Mouse (Mus musculus): ENCODE measurements around the gene Lcn4.

The Lcn4 gene

DNA sequence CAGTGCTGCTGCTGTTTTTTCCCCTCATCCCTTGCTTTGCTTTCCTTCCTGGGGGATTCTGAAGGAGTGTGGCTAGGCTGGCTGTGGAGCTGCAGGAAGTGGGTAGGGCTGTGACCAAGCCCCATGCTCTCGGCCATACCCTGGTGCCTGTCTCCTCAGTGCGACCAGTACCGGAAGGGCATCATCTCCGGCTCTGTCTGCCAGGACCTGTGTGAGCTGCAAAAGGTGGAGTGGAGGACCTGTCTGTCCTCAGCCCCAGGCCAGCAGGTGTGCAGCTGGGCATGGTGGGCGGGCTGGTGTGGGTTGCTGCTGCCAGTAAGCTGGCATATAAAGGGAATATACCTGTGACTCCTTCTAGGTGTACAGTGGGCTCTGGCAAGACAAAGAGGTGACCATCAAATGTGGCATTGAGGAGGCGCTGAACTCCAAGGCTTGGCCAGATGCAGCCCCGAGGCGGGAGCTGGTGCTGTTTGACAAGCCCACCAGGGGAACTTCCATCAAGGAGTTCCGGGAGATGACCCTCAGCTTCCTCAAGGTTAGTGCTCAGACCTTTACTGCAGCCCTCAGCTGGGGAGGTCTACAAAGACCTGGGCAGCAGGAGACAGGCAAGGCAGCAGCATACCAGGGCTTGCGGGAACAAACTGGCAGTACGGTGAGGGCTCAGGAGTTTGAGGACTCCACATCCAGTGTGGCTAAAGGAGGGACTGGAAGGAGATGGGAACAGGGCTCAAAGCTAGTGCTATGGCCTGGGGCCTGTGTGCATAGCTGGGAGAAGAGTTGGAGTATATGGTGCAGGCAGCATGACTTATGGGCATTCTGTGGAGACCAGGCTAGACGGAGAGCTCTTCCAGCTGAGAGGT lies 36.2 kb downstream of the Lcn4 start:
- no peak for DNase-seq (ENCODE audit: low spot score)

DNA sequence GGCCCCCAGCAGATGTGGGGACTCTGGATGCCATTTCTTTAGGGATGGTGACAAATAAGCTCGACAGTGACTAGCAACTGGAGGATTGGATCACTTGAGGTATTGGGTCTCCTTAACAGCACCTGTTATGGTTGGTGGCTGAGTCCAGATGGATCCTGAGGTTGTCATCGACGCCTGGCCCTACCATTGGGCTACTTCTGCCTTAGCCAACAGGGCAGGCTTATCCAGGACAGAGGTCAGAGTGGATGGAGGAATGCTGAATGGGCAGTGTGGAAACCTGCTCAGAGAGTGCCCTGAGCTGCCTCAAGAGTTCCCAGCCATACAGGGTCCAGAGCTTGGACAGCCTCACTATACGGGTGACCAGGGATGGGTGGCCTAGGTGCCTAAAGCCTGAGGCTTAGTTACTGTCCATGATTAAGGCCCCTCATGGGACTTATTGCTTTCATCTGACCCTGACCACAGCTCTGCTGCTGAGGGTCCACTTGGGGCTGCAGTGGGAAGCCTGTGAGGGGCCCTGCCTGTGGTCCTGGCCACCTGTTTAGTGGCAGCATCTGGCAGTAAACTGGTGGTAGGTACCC lies 37.0 kb downstream of the Lcn4 start:
- DNase-seq (ENCODE audit: low spot score): no peak

DNA sequence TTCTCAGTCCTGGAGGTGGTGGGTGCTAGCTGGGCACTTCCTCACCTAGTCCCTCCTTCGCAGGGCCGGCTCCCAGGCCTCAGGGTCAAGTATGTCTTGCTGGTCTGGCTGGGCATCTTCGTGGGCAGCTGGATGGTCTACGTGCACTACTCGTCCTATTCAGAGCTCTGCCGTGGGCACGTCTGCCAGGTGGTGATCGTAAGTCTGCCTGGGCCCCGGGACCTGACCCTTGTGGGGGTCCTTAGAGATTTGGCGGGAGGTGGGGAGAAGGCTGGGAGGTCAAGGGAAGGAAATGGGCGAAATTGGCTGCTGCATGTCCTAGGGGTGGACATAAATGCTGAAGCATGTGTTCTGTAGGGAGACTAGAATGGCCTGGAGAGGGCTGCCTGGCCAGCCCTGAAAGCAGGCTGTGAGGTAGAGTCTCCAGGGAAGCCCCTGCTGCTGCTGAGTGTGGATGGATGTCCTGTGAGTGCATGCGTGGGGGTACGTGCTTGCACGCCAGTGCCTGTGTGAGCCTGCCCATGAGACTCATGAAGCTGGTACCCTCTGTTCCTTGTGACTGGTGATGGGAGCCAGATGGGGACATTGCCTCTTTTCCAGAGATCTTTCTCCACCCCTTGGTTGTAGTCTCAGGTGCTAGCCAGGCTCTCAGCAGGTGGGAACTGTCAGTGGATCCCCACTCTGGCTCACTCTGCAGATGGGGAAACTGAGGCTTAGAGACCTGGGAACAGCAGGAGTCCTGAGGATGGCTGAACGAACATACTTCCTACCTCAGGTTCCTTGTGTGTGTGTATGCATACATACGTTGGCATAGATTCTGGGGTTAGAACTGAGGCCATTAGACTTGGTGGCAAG lies 38.3 kb downstream of the Lcn4 start:
- no peak for DNase-seq (ENCODE audit: low spot score)

DNA sequence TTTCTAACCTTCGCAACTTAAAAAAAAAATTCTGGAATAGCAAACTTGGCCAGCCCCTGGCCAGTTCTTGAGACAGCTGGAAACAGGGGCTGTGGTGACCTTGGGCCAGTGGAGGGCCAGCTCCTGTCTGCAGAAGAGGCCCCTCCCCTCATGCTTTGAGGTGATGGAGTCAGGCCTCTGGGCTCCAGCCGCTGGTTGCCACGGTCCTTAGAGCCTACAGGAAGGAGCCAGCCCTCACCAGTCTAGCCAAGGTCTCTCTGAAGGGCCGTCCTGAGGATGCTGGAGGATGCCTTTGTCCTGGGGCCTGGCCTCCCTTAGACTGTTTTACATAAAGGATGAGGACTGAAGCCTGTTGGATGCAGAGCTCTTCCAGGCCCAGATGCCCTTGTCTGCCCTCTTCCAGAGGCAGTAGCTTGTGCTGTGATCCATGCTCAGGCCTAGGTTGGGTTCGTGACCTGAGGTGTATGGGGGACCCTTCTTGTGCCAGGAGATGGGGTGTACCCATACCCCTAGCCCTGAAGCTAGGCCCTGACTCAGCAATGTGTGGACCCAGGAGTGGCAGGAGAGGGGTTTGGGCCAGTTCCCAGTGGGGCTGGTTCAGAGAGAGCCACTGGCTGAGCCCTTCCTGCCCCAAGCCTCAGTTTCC lies 42.2 kb downstream of the Lcn4 start:
- no peak for DNase-seq (ENCODE audit: low spot score)

DNA sequence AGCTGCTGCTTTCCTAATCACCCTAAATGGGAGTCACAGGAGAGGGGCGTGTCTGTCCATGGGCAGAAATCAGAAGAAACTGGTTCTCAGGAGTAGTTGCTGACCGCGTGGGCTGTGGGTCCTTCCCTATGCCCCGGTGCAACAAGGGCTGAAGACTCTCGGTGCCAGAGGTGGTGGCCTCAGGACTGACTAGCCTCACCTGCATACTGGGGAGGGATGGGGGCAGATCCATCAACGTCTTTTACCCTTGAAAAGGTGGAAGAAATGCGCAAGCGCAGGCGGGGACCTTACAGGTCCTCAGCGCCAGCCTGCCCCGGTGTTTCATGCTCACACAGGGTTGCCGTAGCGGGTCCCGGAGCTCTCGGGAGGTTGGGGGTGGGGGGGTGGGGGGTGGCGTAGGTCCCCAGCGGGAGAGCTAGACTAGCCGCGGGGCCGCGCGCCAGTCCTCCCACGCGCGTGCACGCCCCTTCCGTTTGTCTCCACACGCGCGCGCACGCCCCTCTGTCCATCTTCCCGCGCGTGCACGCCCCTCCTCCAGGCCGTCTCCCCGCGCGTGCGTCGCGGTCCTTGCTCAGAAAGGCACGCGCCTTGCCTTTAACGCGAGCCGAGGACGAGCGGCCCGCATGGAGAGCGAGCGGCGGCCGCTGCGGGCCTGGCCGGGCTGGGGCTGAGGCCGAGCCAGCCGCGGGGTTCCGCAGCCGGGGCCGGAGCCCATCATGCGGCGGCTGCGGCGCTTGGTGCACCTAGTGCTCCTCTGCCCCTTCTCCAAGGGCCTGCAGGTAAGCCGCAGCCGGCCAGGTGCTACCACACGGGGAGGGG lies 43.0 kb downstream of the Lcn4 start, which contains the start of gene Fam69b:
Fam69b (plus strand) TSS at position 537 of the 819 bp plus-strand sequence.
- DNase-seq (ENCODE audit: low spot score): peak; percentile 51

DNA sequence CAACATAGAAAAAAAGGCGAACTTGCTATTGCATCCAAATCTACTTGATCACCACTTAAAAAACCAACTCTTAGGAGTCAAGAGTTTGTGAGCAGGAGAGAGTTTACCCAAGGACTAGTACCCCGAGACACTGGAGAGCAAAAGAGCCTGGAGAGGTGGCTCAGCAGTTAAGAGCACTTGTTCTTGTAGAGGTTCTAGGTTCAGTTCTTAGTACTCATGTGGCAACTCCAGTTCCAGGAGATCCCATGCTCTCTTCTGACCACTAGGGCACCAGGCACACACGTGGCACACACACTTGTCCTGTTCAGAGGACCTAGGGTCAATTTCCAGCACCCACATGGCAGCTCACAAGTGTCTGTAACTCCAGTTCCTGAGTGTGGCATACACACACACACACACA lies 45.0 kb downstream of the Lcn4 start:
- DNase-seq (ENCODE audit: low spot score): no peak

DNA sequence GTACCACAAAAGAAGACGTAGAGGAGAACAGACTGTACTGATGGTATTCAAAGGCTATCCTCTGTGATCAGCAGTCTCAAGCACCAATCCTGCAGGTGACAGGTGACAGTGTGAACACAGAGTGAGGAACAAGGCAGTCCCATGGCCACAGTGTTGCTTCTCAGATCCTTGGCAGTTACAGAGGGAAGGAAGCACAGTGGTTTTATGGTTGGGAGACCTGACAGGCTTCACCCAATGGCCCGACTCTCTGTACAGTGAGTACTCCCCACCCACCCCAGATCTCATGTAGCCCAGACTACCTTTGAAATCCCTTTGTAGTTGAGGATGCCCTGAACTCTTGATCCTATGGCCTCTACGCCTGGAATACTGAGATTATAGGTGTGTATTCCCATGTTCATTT lies 45.7 kb downstream of the Lcn4 start:
- DNase-seq (ENCODE audit: low spot score): no peak

DNA sequence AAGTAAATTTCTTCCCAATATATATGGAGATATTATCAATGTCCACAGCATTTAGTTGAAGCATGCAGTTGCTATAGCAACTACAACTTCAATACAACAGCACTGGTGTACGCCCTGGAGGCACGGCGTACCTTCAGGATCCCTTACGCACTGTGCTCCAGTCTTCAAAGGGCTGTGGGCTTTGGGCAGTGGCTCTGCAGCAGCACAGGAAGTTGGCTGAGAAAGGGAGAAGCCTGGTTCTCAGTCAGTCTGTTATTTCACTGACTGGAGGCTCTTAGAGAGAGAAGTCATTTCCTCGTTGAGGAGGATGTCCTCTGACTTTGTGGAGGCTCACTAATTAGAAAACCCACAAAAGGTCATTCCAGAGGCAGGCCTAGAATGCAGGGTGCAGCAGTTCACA lies 48.1 kb downstream of the Lcn4 start:
- DNase-seq (ENCODE audit: low spot score): no peak

DNA sequence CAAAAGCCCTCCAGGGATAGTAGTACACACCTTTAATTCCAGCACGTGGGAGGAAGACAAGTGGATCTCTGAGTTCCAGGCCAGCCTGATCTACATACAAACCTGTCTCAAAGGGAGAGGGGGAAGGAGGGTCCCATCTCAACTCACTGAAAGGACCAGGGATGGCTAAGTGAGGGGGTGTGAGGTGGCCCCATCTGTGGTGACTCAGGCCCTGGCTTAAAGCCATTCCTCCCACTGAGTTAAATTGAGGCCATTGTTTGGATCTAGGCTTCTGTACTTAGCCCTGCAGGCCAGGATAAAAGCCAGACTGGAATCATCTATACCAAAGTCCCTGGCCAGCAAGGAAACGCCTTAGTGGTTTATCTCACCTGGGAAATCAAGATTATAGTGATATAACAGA lies 49.8 kb downstream of the Lcn4 start:
- DNase-seq (ENCODE audit: low spot score): no peak

DNA sequence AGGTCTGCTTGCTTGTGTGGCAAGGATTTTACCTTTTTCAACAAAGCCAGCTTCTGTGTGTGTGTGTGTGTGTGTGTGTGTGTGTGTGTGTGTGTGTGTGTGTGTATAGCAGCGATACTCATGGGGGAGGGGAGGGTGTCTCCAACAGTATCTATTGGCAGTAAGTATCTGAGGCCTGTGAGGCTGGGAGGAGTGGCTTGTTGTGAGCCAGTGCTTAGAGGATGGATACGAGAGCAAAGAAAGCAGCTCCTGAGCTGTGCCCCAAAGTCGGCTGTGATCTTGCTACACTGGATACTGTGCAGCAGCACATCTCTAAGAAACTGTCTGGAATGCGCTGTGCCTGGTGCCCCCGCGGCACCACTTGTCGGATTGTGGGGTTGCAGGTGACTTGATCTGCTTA lies 53.2 kb downstream of the Lcn4 start:
- no peak for DNase-seq (ENCODE audit: low spot score)
